Mouse (Mus musculus) thymus, postnatal 14 days (tissue): ENCODE results near the gene Naaladl2.

Experiments
- DNase-seq: peaks from one replicate; pipeline ENCODE4 v3.0.0; 2021

The Naaladl2 gene

GRCm38 (mm10) chr3:23928097-23928496 is 1216.0 kb downstream of the Naaladl2 start:
- no peak for DNase-seq

GRCm38 (mm10) chr3:23907682-23908081 is 1236.4 kb downstream of the Naaladl2 start:
- no peak for DNase-seq

GRCm38 (mm10) chr3:23865688-23866087 is 1278.4 kb downstream of the Naaladl2 start:
- DNase-seq = no peak

GRCm38 (mm10) chr3:23857275-23857674 is 1286.8 kb downstream of the Naaladl2 start:
- no peak for DNase-seq

GRCm38 (mm10) chr3:23817585-23817984 is 1326.5 kb downstream of the Naaladl2 start:
- DNase-seq = no peak

GRCm38 (mm10) chr3:23758746-23759145 is 1385.3 kb downstream of the Naaladl2 start:
- no peak for DNase-seq
